Comparison of ENCODE assay signal across 7 mouse cellular contexts in genomic region chr3:56437058-56437457, GRCm38 (mm10).
DNase-seq lines count a peak whose midpoint lies in the region; ATAC-seq and TF ChIP-seq lines count a peak whose summit lies in the region.

No protein-coding gene starts in this region.

- peak; percentile 80 for ATAC-seq in kidney, embryonic 16.5 days (ENCODE audit: low FRiP score, low TSS enrichment)

- TF ChIP-seq CTCF in left cerebral cortex, adult 2 months (IDR thresholded peaks at IDR 0.05) = no peak

- DNase-seq in left cerebral cortex, postnatal 14 days (ENCODE audit: low spot score in 2 of 2) = peak; percentile 6 to 21
- no peak for DNase-seq in left cerebral cortex, adult 2 months (ENCODE audit: extremely low spot score in 1 of 2, low spot score in 2 of 2)
- peak; percentile 9 for DNase-seq in NIH3T3 (ENCODE audit: low read depth)
- DNase-seq in adipocyte (ENCODE audit: low spot score) = peak; percentile 22
- no peak for DNase-seq in thymus, postnatal 14 days
- no peak for DNase-seq in c-Kit-positive CD71-positive TER-119-positive erythroid progenitor cells, embryonic 14.5 days (ENCODE audit: low spot score)

- peaks cover 21% of the 10 kb centered on the region for H3K4me1 ChIP-seq in kidney, embryonic 16.5 days (ENCODE audit: insufficient read depth, low read length)

- no peak overlapping the region for H3K9ac ChIP-seq in kidney, embryonic 16.5 days (replicated peaks; ENCODE audit: low read length)

- 27% methylated on average over 4 of the region's 4 CpGs for WGBS in kidney, embryonic 16.5 days

- H3K4me2 ChIP-seq in kidney, embryonic 16.5 days (replicated peaks; ENCODE audit: low read depth, low read length) = no peak overlapping the region

- intact Hi-C loops in left cerebral cortex, postnatal 14 days (cut with DNase I) = no loop called here
- intact Hi-C loops in left cerebral cortex, adult 2 months (cut with DNase I) = no loop called here

- no peaks in the 10 kb centered on the region for H3K9me3 ChIP-seq in kidney, embryonic 16.5 days (ENCODE audit: low read length)

- no peak overlapping the region for H3K27ac ChIP-seq in left cerebral cortex, adult 2 months
- peak overlapping the region; percentile 75 for H3K27ac ChIP-seq in kidney, embryonic 16.5 days (ENCODE audit: low read length)

- H3K27me3 ChIP-seq in kidney, embryonic 16.5 days (ENCODE audit: insufficient read depth, low read length) = no peaks in the 10 kb centered on the region

- no peak overlapping the region for H3K4me3 ChIP-seq in left cerebral cortex, adult 2 months
- H3K4me3 ChIP-seq in kidney, embryonic 16.5 days (ENCODE audit: low read length) = no peak overlapping the region

- no peaks in the 10 kb centered on the region for H3K36me3 ChIP-seq in kidney, embryonic 16.5 days (ENCODE audit: insufficient read depth, low read length)

Comparison
In these comparisons a context has a peak if more than half of its experiments do, and no peak if none do; other contexts are left out.
1. DNase-seq: peak in left cerebral cortex, postnatal 14 days (2 of 2), NIH3T3 (single experiment) and adipocyte (single experiment); none in left cerebral cortex, adult 2 months (0 of 2), thymus, postnatal 14 days (single experiment) and c-Kit-positive CD71-positive TER-119-positive erythroid progenitor cells, embryonic 14.5 days (single experiment).